Mouse (Mus musculus): ENCODE results near the gene Pygl. TPM values are rescaled to one million over a fixed set of nuclear protein-coding genes. Genes with fewer than 3 reads are reported as not detected.

Pygl gene
- total and polyA plus RNA-seq, 3 experiments: 13.9 to 26.9 TPM; not detected in 1

GRCm38 (mm10) chr12:70156222-70156621 lies 75.1 kb downstream of the Pygl start:
- H3K27ac ChIP-seq (ENCODE audit: control insufficient read depth, low read depth, low read length): no peak overlapping the region
- H3K9ac ChIP-seq (ENCODE audit: control insufficient read depth, low read depth, low read length, poor library complexity, severe bottlenecking): peak overlapping the region; percentile 23
- no peak overlapping the region for H3K4me3 ChIP-seq (ENCODE audit: control insufficient read depth in 1 of 2, insufficient read depth in 1 of 2, low read depth in 2 of 2, low read length in 2 of 2)
- no peaks in the 10 kb centered on the region for H3K9me3 ChIP-seq (replicated peaks; ENCODE audit: insufficient read depth, low read length)
- no peaks in the 10 kb centered on the region for H3K79me2 ChIP-seq (ENCODE audit: control insufficient read depth, insufficient read depth, low read length, poor library complexity)
- H3K36me3 ChIP-seq (ENCODE audit: control insufficient read depth in 1 of 2, insufficient read depth in 2 of 2, low read length in 2 of 2): peaks cover 0 to 2% of the 10 kb centered on the region in 2 experiments; a peak in 2 of 4 replicates
- no peaks in the 10 kb centered on the region for H3K27me3 ChIP-seq (ENCODE audit: control insufficient read depth in 1 of 2, insufficient read depth in 2 of 2, low read length in 2 of 2)
- H3K4me1 ChIP-seq (ENCODE audit: control insufficient read depth in 1 of 2, insufficient read depth in 2 of 2, low read length in 2 of 2): peaks cover 0 to 13% of the 10 kb centered on the region in 2 experiments; a peak in 2 of 4 replicates
- peak; percentile 82 for DNase-seq (ENCODE audit: low read depth, low spot score)
- TF ChIP-seq GABPA (IDR thresholded peaks at IDR 0.05; ENCODE audit: low read depth, low read length): no peak
- TF ChIP-seq RCOR1 (IDR thresholded peaks at IDR 0.05; ENCODE audit: low read depth, low read length): no peak
- no peak for TF ChIP-seq MYB (IDR thresholded peaks at IDR 0.05; ENCODE audit: low read depth, low read length)
- 0 out of 2 replicates have a peak, but pooled peaks have one; percentile 42 for TF ChIP-seq TBP (IDR thresholded peaks at IDR 0.05; ENCODE audit: low read depth, low read length)
- no peak for TF ChIP-seq GATA1 (IDR thresholded peaks at IDR 0.05; ENCODE audit: low read depth, low read length)
- no peak for TF ChIP-seq NRF1 (IDR thresholded peaks at IDR 0.05; ENCODE audit: insufficient read depth, low read depth, low read length, poor library complexity, severe bottlenecking)
- TF ChIP-seq ZMIZ1 (IDR thresholded peaks at IDR 0.05; ENCODE audit: low read depth, low read length): no peak
- TF ChIP-seq UBTF (IDR thresholded peaks at IDR 0.05; ENCODE audit: borderline replicate concordance, insufficient read depth, low read depth, low read length): no peak
- peak in 1 of 2 experiments; percentile 57; a peak in 1 of 4 replicates for TF ChIP-seq POLR2A (IDR thresholded peaks at IDR 0.05; ENCODE audit: control insufficient read depth in 1 of 2, insufficient read depth in 1 of 2, low read depth in 1 of 2, low read length in 2 of 2, poor library complexity in 1 of 2)
- no peak for TF ChIP-seq E2F4 (IDR thresholded peaks at IDR 0.05; ENCODE audit: borderline replicate concordance, low read depth, low read length)
- TF ChIP-seq ELF1 (IDR thresholded peaks at IDR 0.05; ENCODE audit: low read depth, low read length): no peak
- no peak for TF ChIP-seq CHD2 (IDR thresholded peaks at IDR 0.05; ENCODE audit: low read length)
- TF ChIP-seq MAFK (IDR thresholded peaks at IDR 0.05; ENCODE audit: borderline replicate concordance, low read depth, low read length): no peak
- TF ChIP-seq NELFE (IDR thresholded peaks at IDR 0.05; ENCODE audit: low read depth, low read length): no peak; the same call in 1 of the 2 replicates
- no peak for TF ChIP-seq JUND (IDR thresholded peaks at IDR 0.05; ENCODE audit: low read depth, low read length)
- TF ChIP-seq POLR2AphosphoS2 (IDR thresholded peaks at IDR 0.05; ENCODE audit: low read length): no peak
- no peak for TF ChIP-seq ZC3H11A (IDR thresholded peaks at IDR 0.05; ENCODE audit: low read depth, low read length)
- TF ChIP-seq TAL1 (IDR thresholded peaks at IDR 0.05; ENCODE audit: low read length): no peak
- no peak for TF ChIP-seq RAD21 (IDR thresholded peaks at IDR 0.05; ENCODE audit: low read depth, low read length)
- TF ChIP-seq POLR2AphosphoS5 (IDR thresholded peaks at IDR 0.05; ENCODE audit: borderline replicate concordance, low read depth, low read length): no peak
- TF ChIP-seq ZNF384 (IDR thresholded peaks at IDR 0.05; ENCODE audit: low read depth, low read length): no peak
- no peak for TF ChIP-seq KAT2A (conservative IDR thresholded peaks at IDR 0.05; ENCODE audit: low read depth, low read length)
- TF ChIP-seq HCFC1 (IDR thresholded peaks at IDR 0.05; ENCODE audit: low read depth, low read length): peak; percentile 68
- TF ChIP-seq MYC (IDR thresholded peaks at IDR 0.05; ENCODE audit: low read depth, low read length): peak; percentile 87
- TF ChIP-seq TCF12 (IDR thresholded peaks at IDR 0.05; ENCODE audit: low read depth, low read length): no peak
- no peak for TF ChIP-seq MXI1 (IDR thresholded peaks at IDR 0.05; ENCODE audit: low read depth, low read length)
- TF ChIP-seq SIN3A (IDR thresholded peaks at IDR 0.05; ENCODE audit: low read length): no peak; the same call in 1 of the 2 replicates
- TF ChIP-seq MAX (IDR thresholded peaks at IDR 0.05; ENCODE audit: low read length): peak; percentile 98
- no peak for TF ChIP-seq USF1 (IDR thresholded peaks at IDR 0.05; ENCODE audit: low read depth, low read length)
- TF ChIP-seq ZKSCAN1 (IDR thresholded peaks at IDR 0.05; ENCODE audit: low read depth, low read length): no peak
- TF ChIP-seq EP300 (IDR thresholded peaks at IDR 0.05; ENCODE audit: low read depth in 1 of 2, low read length in 2 of 2): no peak
- TF ChIP-seq USF2 (IDR thresholded peaks at IDR 0.05; ENCODE audit: borderline replicate concordance in 1 of 2, insufficient read depth in 1 of 2, low read depth in 1 of 2, low read length in 2 of 2): no peak
- no peak for TF ChIP-seq MAZ (IDR thresholded peaks at IDR 0.05; ENCODE audit: low read depth, low read length)
- TF ChIP-seq CTCF (IDR thresholded peaks at IDR 0.05 in 2 of 3, conservative IDR thresholded peaks at IDR 0.05 in 1 of 3; ENCODE audit: control insufficient read depth in 1 of 3, insufficient read depth in 1 of 3, low read depth in 2 of 3, low read length in 3 of 3, poor library complexity in 1 of 3, severe bottlenecking in 1 of 3): no peak
- TF ChIP-seq ETS1 (IDR thresholded peaks at IDR 0.05; ENCODE audit: low read depth, low read length): peak; percentile 26; the same call in 1 of the 2 replicates
- TF ChIP-seq MEF2A (IDR thresholded peaks at IDR 0.05; ENCODE audit: extremely low read depth, insufficient replicate concordance, low read depth, low read length, poor library complexity, severe bottlenecking): no peak
- no peak for TF ChIP-seq CHD1 (IDR thresholded peaks at IDR 0.05; ENCODE audit: low read depth, low read length)
- no peak for TF ChIP-seq SMC3 (IDR thresholded peaks at IDR 0.05; ENCODE audit: low read depth, low read length)

Measured in MEL (cell line).